Mouse (Mus musculus): ENCODE data around the gene Cap1. TPM values are rescaled to one million over a fixed set of nuclear protein-coding genes. Genes with fewer than 3 reads are reported as not detected.

The Cap1 gene
- polyA plus RNA-seq, 1 experiment: 346 TPM

GRCm38 (mm10) chr4:122848150-122848621 lies 37.7 kb downstream of the Cap1 start:
- TF ChIP-seq CTCF (IDR thresholded peaks at IDR 0.05; ENCODE audit: control insufficient read depth, insufficient read depth, low read length) (no peak), POLR2A (IDR thresholded peaks at IDR 0.05; ENCODE audit: borderline replicate concordance, control insufficient read depth, low read depth, low read length) (no peak)
- 5% methylated on average over 13 of the region's 13 CpGs for WGBS
- peaks cover 3% of the 10 kb centered on the region for H3K4me1 ChIP-seq (ENCODE audit: control insufficient read depth, insufficient read depth, low read length)
- H3K27ac ChIP-seq (ENCODE audit: control insufficient read depth, insufficient read depth, low read depth, low read length, poor library complexity): peak overlapping the region; percentile 6; the same call in 1 of the 2 replicates
- H3K4me3 ChIP-seq (replicated peaks; ENCODE audit: control insufficient read depth, low read depth, low read length): no peak overlapping the region

GRCm38 (mm10) chr4:122838416-122838815 lies 47.4 kb downstream of the Cap1 start:
- Histone ChIP-seq H3K27ac (ENCODE audit: control insufficient read depth, insufficient read depth, low read depth, low read length, poor library complexity) (no peak overlapping the region), H3K4me3 (replicated peaks; ENCODE audit: control insufficient read depth, low read depth, low read length) (no peak overlapping the region), H3K4me1 (ENCODE audit: control insufficient read depth, insufficient read depth, low read length) (peaks cover 3% of the 10 kb centered on the region)
- 4% methylated on average over 1 of the region's 1 CpGs for WGBS
- no peak for TF ChIP-seq CTCF (IDR thresholded peaks at IDR 0.05; ENCODE audit: control insufficient read depth, insufficient read depth, low read length)
- no peak for TF ChIP-seq POLR2A (IDR thresholded peaks at IDR 0.05; ENCODE audit: borderline replicate concordance, control insufficient read depth, low read depth, low read length)

- no peak for TF ChIP-seq CTCF (IDR thresholded peaks at IDR 0.05; ENCODE audit: control insufficient read depth, insufficient read depth, low read length)
- TF ChIP-seq POLR2A (IDR thresholded peaks at IDR 0.05; ENCODE audit: borderline replicate concordance, control insufficient read depth, low read depth, low read length): no peak
- Histone ChIP-seq H3K4me1 (ENCODE audit: control insufficient read depth, insufficient read depth, low read length) (peaks cover 3% of the 10 kb centered on the region), H3K4me3 (replicated peaks; ENCODE audit: control insufficient read depth, low read depth, low read length) (no peak overlapping the region), H3K27ac (ENCODE audit: control insufficient read depth, insufficient read depth, low read depth, low read length, poor library complexity) (no peak overlapping the region)
- 75% methylated on average over 2 of the region's 2 CpGs for WGBS
These were observed 47.9 kb downstream of the Cap1 start for GRCm38 (mm10) chr4:122837994-122838393.

- WGBS: 77% methylated on average over 6 of the region's 6 CpGs
- Histone ChIP-seq H3K27ac (ENCODE audit: control insufficient read depth, insufficient read depth, low read depth, low read length, poor library complexity) (no peak overlapping the region), H3K4me1 (ENCODE audit: control insufficient read depth, insufficient read depth, low read length) (peaks cover 3% of the 10 kb centered on the region), H3K4me3 (replicated peaks; ENCODE audit: control insufficient read depth, low read depth, low read length) (no peak overlapping the region)
- TF ChIP-seq POLR2A (IDR thresholded peaks at IDR 0.05; ENCODE audit: borderline replicate concordance, control insufficient read depth, low read depth, low read length) (no peak), CTCF (IDR thresholded peaks at IDR 0.05; ENCODE audit: control insufficient read depth, insufficient read depth, low read length) (no peak)
These were observed 48.6 kb downstream of the Cap1 start for GRCm38 (mm10) chr4:122837180-122837730.

- H3K27ac ChIP-seq (ENCODE audit: control insufficient read depth, insufficient read depth, low read depth, low read length, poor library complexity): no peak overlapping the region
- 0% methylated on average over 7 of the region's 7 CpGs for WGBS
- TF ChIP-seq POLR2A (IDR thresholded peaks at IDR 0.05; ENCODE audit: borderline replicate concordance, control insufficient read depth, low read depth, low read length) (no peak), CTCF (IDR thresholded peaks at IDR 0.05; ENCODE audit: control insufficient read depth, insufficient read depth, low read length) (no peak)
- peaks cover 3% of the 10 kb centered on the region for H3K4me1 ChIP-seq (ENCODE audit: control insufficient read depth, insufficient read depth, low read length)
- peak overlapping the region; percentile 86 for H3K4me3 ChIP-seq (replicated peaks; ENCODE audit: control insufficient read depth, low read depth, low read length)
These were observed 49.5 kb downstream of the Cap1 start for GRCm38 (mm10) chr4:122836403-122836775.

GRCm38 (mm10) chr4:122835530-122836402 lies 50.1 kb downstream of the Cap1 start, which contains the start of gene Ppt1:
Gene Ppt1 (plus strand): TSS chr4:122836242.
- no peak within 1 kb of the TSS for H3K27ac ChIP-seq (ENCODE audit: control insufficient read depth, insufficient read depth, low read depth, low read length, poor library complexity)
- peaks cover 3% of the 10 kb centered on the region for H3K4me1 ChIP-seq (ENCODE audit: control insufficient read depth, insufficient read depth, low read length)
- 2% methylated on average over 31 of the region's 31 CpGs for WGBS
- peak; percentile 77; the same call in 1 of the 2 replicates for TF ChIP-seq POLR2A (IDR thresholded peaks at IDR 0.05; ENCODE audit: borderline replicate concordance, control insufficient read depth, low read depth, low read length)
- peak; percentile 46; the same call in 1 of the 2 replicates for TF ChIP-seq CTCF (IDR thresholded peaks at IDR 0.05; ENCODE audit: control insufficient read depth, insufficient read depth, low read length)
- peak within 1 kb of the TSS; percentile 86 for H3K4me3 ChIP-seq (replicated peaks; ENCODE audit: control insufficient read depth, low read depth, low read length)

- H3K27ac ChIP-seq (ENCODE audit: control insufficient read depth, insufficient read depth, low read depth, low read length, poor library complexity): no peak overlapping the region
- TF ChIP-seq CTCF (IDR thresholded peaks at IDR 0.05; ENCODE audit: control insufficient read depth, insufficient read depth, low read length) (no peak), POLR2A (IDR thresholded peaks at IDR 0.05; ENCODE audit: borderline replicate concordance, control insufficient read depth, low read depth, low read length) (no peak)
- no peak overlapping the region for H3K4me3 ChIP-seq (replicated peaks; ENCODE audit: control insufficient read depth, low read depth, low read length)
- 88% methylated on average over 1 of the region's 1 CpGs for WGBS
- no peaks in the 10 kb centered on the region; the same call in 1 of the 2 replicates for H3K4me1 ChIP-seq (ENCODE audit: control insufficient read depth, insufficient read depth, low read length)
These were observed 54.0 kb downstream of the Cap1 start for GRCm38 (mm10) chr4:122831888-122832287.

- Histone ChIP-seq H3K4me1 (ENCODE audit: control insufficient read depth, insufficient read depth, low read length) (no peaks in the 10 kb centered on the region; the same call in 1 of the 2 replicates), H3K27ac (ENCODE audit: control insufficient read depth, insufficient read depth, low read depth, low read length, poor library complexity) (no peak overlapping the region), H3K4me3 (replicated peaks; ENCODE audit: control insufficient read depth, low read depth, low read length) (no peak overlapping the region)
- no peak for TF ChIP-seq CTCF (IDR thresholded peaks at IDR 0.05; ENCODE audit: control insufficient read depth, insufficient read depth, low read length)
- TF ChIP-seq POLR2A (IDR thresholded peaks at IDR 0.05; ENCODE audit: borderline replicate concordance, control insufficient read depth, low read depth, low read length): no peak
- WGBS: 63% methylated on average over 6 of the region's 6 CpGs
These were observed 56.5 kb downstream of the Cap1 start for GRCm38 (mm10) chr4:122829339-122829738.

Measured in bone marrow, adult 2 months (tissue).